Mouse (Mus musculus): Measurements from ENCODE around the gene Trdmt1.

Gene Trdmt1

GRCm38 (mm10) chr2:13499196-13499595 lies 45.3 kb downstream of the Trdmt1 start:
- no peak for DNase-seq (ENCODE audit: low read depth, low spot score)

- DNase-seq (ENCODE audit: low read depth, low spot score): no peak
Observed at GRCm38 (mm10) chr2:13496087-13496486, 48.4 kb downstream of the Trdmt1 start.

- DNase-seq (ENCODE audit: low read depth, low spot score): no peak
Observed at GRCm38 (mm10) chr2:13492927-13493326, 51.5 kb downstream of the Trdmt1 start.

- no peak for DNase-seq (ENCODE audit: low read depth, low spot score)
Observed at GRCm38 (mm10) chr2:13491734-13492133, 52.7 kb downstream of the Trdmt1 start, which contains the start of gene Cubn. Cubn (minus strand) TSS chr2:13491813.

GRCm38 (mm10) chr2:13490480-13490879 lies 54.0 kb downstream of the Trdmt1 start:
- DNase-seq (ENCODE audit: low read depth, low spot score): no peak

- no peak for DNase-seq (ENCODE audit: low read depth, low spot score)
Observed at GRCm38 (mm10) chr2:13486470-13486869, 58.0 kb downstream of the Trdmt1 start.

GRCm38 (mm10) chr2:13484566-13484965 lies 59.9 kb downstream of the Trdmt1 start:
- DNase-seq (ENCODE audit: low read depth, low spot score): no peak

- no peak for DNase-seq (ENCODE audit: low read depth, low spot score)
Observed at GRCm38 (mm10) chr2:13480744-13481143, 63.7 kb downstream of the Trdmt1 start.

GRCm38 (mm10) chr2:13479165-13479564 lies 65.3 kb downstream of the Trdmt1 start:
- DNase-seq (ENCODE audit: low read depth, low spot score): no peak

- DNase-seq (ENCODE audit: low read depth, low spot score): no peak
Observed at GRCm38 (mm10) chr2:13470108-13470507, 74.4 kb downstream of the Trdmt1 start.

- no peak for DNase-seq (ENCODE audit: low read depth, low spot score)
Observed at GRCm38 (mm10) chr2:13469641-13470040, 74.8 kb downstream of the Trdmt1 start.

- no peak for DNase-seq (ENCODE audit: low read depth, low spot score)
Observed at GRCm38 (mm10) chr2:13466685-13467084, 77.8 kb downstream of the Trdmt1 start.
